Mouse (Mus musculus) skeletal muscle tissue, postnatal 0 days (tissue): ENCODE results near the gene Cx3cr1. TPM values are rescaled to one million over a fixed set of nuclear protein-coding genes. Genes with fewer than 3 reads are reported as not detected.

Experiments used
- polyA plus RNA-seq: library from polyadenylated mRNA; unstranded; fragments of >200 nt; fragmentation: Nextera tagmentation; extraction: Ambion mirVana; gene quantifications from 2 replicates; pipeline ENCODE4 v1.2.1, GENCODE M21; 2015

The Cx3cr1 gene
- 4.3 and 5.0 TPM in 2 replicates for polyA plus RNA-seq

DNA sequence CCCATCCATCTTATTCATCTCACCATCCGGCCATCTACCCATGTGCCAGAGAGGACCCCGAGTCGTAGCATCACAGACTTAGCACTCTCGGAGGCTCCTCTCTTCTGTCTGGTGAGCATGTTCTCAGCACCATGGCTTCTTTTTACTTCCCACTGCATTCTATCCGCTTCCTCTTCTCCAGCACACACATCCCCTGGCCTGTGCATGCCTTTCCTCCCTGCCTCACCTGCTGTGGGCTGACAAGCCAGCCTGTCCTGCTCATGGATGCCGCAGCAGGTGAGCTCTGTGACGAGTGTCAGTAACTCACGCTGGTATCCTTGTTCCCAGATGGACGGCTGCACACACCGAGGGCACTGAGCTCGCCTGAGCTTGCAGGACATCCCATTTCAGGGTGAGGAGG is at the start of gene Cx3cr1:
Gene Cx3cr1 (minus strand): TSS at position 101 of the 400 bp plus-strand sequence.

DNA sequence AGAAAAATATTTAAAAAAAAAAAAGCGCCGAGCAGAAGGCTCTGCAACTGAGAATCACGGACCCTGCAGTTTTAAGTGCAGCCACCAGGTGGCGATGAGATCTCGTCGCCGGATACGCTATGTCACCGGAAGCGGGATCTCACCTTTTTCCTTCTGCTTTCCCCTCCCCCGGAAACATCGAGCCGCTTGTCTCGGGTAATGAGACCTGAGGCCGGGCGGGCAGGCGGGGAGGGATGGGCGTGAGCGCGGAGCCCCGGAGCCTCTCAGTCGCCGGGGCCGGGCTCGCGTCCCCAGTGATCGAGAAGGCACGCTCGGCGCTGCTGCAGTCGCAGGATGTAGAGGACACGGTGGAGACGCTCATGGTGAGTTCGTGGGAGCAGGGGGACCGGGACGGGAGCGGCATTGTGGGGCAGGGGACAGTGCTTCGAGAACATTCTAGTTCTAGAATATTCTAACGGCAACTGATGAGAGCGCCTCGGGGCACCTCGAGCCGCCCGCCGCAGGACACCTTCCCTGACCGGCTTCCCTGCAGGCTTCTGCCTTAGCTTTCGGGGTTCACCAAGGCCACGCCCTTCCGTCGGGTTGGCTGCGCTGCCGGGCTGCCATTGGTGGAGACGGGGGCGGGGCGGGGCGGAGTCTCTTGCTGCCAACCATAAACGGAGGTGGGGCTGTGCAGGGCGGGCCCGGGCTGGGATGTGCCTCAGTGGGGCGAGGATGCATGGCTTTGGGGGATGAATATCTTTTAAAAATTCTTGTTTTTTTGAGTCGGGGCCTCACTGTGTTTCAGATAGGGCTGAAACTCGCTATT is 40.7 kb upstream of the Cx3cr1 start, which contains the start of gene Slc25a38:
Gene Slc25a38 (plus strand): TSS at position 164 of the 808 bp plus-strand sequence.

DNA sequence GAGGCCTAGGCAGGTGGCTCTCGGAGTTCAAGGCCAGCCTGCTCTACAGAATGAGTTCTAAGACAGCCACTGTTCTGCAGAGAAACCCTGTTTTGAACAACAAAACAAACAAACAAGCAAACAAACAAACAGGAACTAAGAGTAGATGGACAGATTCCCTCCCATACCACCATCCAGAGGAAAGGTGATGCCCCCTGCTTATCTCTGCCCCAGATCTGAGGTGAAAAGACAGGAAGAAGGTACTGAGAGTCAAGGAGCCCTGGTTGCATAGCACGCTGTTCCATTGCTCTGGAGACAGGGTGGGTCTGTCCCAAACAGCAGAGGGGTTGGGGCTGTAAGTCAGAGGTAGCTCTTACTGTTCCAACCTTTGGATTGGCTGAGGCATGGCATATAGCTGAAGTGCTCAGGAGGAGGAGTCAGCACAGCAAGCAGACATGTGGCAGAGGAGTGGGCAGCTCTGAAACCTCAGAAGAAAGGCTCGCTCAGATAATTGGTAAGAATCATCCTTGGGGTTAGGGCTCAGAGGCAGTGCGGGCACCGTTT is 22.1 kb upstream of the Cx3cr1 start, which contains the start of gene Ccr8:
Gene Ccr8 (plus strand): TSS at position 419 of the 543 bp plus-strand sequence.

DNA sequence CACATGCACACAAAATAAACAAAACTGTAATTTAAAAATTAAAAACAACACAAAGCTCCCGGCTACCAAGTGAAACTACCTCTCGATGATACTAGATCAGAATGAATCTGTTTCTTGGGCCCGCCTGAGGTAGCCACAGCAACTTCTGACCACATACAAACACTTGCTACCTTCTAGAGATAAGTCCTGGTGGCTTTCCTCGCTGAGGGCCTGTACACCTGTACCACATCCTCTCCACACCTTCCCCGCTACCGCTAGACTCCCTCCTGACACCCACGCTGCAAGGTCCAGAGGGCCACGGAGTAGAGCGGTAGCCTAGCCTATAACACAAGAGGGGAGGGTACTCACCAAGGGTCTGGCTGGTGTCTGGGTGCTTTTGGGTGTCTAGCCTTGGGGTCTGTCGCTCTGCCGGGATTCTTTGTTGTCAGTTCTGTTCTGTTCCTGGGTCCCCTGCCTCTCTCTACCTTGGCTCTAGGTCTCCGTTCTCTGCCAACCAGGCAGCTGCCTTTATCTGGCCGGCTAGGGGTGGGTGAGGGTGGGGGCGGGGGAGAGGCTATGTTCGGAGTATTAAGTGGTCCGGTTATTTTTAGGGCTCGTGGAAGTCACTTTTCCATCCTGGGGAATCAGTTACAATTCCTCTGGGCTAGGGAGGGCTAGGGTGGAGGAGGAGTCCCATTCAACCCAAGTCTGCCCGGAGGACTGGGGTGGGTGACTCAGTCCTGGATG is 46.4 kb downstream of the Cx3cr1 start, which contains the start of gene Xirp1:
Gene Xirp1 (minus strand): TSS at position 513 of the 726 bp plus-strand sequence.

DNA sequence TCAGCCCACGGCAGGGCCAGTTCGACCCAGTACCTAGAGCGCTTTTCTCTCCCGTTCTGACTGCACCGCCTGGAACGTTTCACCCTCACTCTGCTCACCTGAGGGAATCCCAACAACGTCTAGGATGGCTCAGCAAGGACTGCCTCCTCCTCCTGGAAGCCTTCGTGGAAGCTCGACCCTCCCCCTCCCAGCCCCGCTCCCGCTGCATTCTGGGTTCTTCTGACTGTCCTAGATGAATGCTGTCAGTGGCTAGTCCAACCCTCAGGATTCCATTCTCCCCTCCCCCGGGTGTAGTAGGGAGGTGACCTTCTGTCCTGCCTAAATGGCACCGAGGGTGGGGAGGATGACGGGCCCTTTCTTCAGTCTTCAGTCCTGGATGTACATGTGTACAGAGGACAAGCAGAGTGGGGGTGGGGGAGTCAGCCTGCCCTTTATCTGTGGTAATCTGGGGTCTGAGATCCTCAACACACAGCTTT is 85.1 kb downstream of the Cx3cr1 start, which contains the start of gene Csrnp1:
Gene Csrnp1 (minus strand): TSS at position 123 of the 476 bp plus-strand sequence.

DNA sequence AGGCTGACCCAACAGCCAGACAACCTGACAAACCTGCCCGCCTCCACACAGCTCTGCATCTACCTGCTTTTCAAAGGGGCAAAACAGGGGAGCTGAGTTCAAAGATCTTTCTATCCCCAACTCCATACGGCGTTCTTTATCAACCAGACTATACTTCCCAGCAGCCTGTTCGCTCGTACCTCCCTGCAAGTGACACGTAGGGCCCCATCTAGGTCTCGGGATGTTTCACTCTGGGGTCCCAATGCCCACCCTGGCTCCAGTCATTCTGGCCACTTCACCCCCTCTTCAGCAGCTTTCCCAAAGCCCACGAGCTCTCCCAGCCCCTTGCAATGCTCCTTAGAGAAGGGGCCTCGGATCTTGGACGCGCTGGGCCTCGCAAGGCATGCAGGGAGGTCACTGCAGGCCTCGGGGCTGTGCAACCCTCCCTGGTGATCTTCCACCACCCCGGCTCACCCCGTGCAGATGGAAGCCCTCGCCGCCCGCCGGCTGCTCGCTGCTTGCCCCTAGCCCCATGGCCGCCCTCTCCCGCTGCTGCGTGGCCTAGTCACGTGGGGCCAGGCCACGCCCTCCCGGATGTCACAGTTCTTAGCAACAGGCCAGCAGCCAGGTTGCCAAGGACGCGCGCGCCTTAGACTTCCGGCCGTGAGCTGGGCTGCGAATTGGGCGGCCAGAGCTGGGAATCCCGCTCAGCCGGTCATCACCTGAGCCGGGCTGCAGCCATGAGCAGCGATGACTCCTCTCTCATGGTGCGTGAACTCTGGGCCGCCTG is 132.5 kb downstream of the Cx3cr1 start, which contains the start of the genes Gorasp1 and Ttc21a:
Gene Gorasp1 (minus strand): TSS at position 561 of the 769 bp plus-strand sequence.
Gene Ttc21a (plus strand): TSS at position 602 of the 769 bp plus-strand sequence.

DNA sequence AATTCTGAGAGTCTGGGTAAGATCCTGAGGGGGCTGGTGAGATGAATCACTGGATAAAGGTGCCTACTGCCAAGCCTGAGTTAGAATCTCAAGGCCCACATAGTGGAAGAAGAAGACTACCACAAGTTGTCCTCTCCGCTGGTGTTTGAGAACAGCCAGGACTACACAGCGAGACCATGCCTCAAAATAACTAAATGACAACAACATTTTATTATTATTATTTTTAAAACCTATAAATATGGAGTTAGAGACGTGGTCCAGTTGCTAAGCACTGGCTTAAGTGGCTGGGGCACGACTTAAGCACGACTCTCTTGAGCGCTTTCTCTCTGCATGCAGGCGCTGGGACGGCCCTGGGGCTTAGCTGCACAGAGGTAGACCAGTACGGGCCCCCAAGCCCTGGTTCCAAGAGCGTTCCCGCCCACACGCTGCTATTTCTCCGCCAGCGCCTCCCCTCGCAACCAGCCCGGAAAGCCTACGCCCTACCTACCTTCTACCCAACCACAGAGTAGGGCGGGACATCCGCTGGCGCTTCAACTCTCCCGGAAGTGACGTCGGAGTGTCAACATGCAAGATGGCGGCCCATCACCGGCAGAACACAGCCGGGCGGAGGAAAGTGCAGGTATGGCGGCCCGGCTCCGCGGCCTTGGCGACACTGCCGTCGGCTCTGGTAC is 175.2 kb downstream of the Cx3cr1 start, which contains the start of gene Wdr48:
Gene Wdr48 (plus strand): TSS at position 540 of the 671 bp plus-strand sequence.

Other genes starting within 250 kb of the Cx3cr1 start
- 0.05 TPM in 1 of 2 replicates, not detected in the other for gene Scn11a, start 244.4 kb downstream of the Cx3cr1 start, polyA plus RNA-seq
- 13.7 and 15.1 TPM in 2 replicates for gene Wdr48, start 175.0 kb downstream of the Cx3cr1 start, polyA plus RNA-seq
- 12.5 and 14.2 TPM in 2 replicates for gene Gorasp1, start 132.3 kb downstream of the Cx3cr1 start, polyA plus RNA-seq
- gene Ttc21a, start 132.3 kb downstream of the Cx3cr1 start, polyA plus RNA-seq: not detected in 2 replicates
- 2.4 and 4.7 TPM in 2 replicates for gene Csrnp1, start 85.2 kb downstream of the Cx3cr1 start, polyA plus RNA-seq
- 32.8 and 40.6 TPM in 2 replicates for gene Xirp1, start 46.3 kb downstream of the Cx3cr1 start, polyA plus RNA-seq
- 0.18 and 0.24 TPM in 2 replicates for gene Ccr8, start 22.2 kb upstream of the Cx3cr1 start, polyA plus RNA-seq
- 8.0 and 9.4 TPM in 2 replicates for gene Slc25a38, start 40.5 kb upstream of the Cx3cr1 start, polyA plus RNA-seq
- 732 and 842 TPM in 2 replicates for gene Rpsa, start 57.8 kb upstream of the Cx3cr1 start, polyA plus RNA-seq
- gene Mobp, start 79.8 kb upstream of the Cx3cr1 start, polyA plus RNA-seq: 0.07 TPM in 1 of 2 replicates, not detected in the other
- 0.09 and 0.29 TPM in 2 replicates for gene Myrip, start 231.6 kb upstream of the Cx3cr1 start, polyA plus RNA-seq